Mouse (Mus musculus): Measurements from ENCODE around the gene 1110032F04Rik.

- TF ChIP-seq CTCF (IDR thresholded peaks at IDR 0.05; ENCODE audit: control insufficient read depth, insufficient read depth, low read length), result no peak
- TF ChIP-seq POLR2A (IDR thresholded peaks at IDR 0.05; ENCODE audit: borderline replicate concordance, control insufficient read depth, low read depth, low read length), result no peak
These were observed 29.2 kb upstream of the 1110032F04Rik start for GRCm38 (mm10) chr3:68840206-68840605.
